Mouse (Mus musculus) heart, embryonic 11.5 days (tissue): ENCODE results near the gene Actn3. TPM values are rescaled to one million over a fixed set of nuclear protein-coding genes. Genes with fewer than 3 reads are reported as not detected.
"Not testable (repeated sequence)": the region's sequence is repeated elsewhere in the genome, so short reads cannot be mapped to it uniquely, and the experiment has no call there.

Experiments used
- ATAC-seq: fragments of 200-750 bp; cut with Nextera tagmentation; replicated peaks from 2 replicates; pipeline ENCODE4 v1.8.0; 2017; ENCODE audit warnings: moderate library complexity; ENCODE audit not compliant: insufficient number of reproducible peaks, low FRiP score, low TSS enrichment
- H3K27ac ChIP-seq: fragments of 300-500 bp; sonication (generic); 2 replicates; pipeline ENCODE4 v1.5.1; 2014; ENCODE audit warnings: mild to moderate bottlenecking, low read depth, low read length
- H3K27me3 ChIP-seq: fragments of 300-500 bp; sonication (generic); 2 replicates; pipeline ENCODE4 v1.6.1; 2014; ENCODE audit warnings: mild to moderate bottlenecking, low read length, mixed read lengths; ENCODE audit not compliant: control insufficient read depth, insufficient read depth
- H3K36me3 ChIP-seq: fragments of 300-500 bp; sonication (generic); 2 replicates; pipeline ENCODE4 v1.6.1; 2014; ENCODE audit warnings: mild to moderate bottlenecking, low read length, moderate library complexity, mixed read lengths; ENCODE audit not compliant: control insufficient read depth, insufficient read depth
- H3K4me1 ChIP-seq: fragments of 300-500 bp; sonication (generic); 2 replicates; pipeline ENCODE4 v1.6.1; 2014; ENCODE audit warnings: low read length; ENCODE audit not compliant: control insufficient read depth, insufficient read depth
- H3K4me2 ChIP-seq: fragments of 300-500 bp; sonication (generic); 2 replicates; pipeline ENCODE4 v1.6.1; 2014; ENCODE audit warnings: mild to moderate bottlenecking, moderate library complexity
- H3K4me3 ChIP-seq: fragments of 300-500 bp; sonication (generic); 2 replicates; pipeline ENCODE4 v1.5.1; 2014; ENCODE audit warnings: low read depth, low read length
- H3K9ac ChIP-seq: fragments of 300-500 bp; sonication (generic); 2 replicates; pipeline ENCODE4 v1.6.1; 2014; ENCODE audit warnings: mild to moderate bottlenecking, low read depth, low read length, moderate library complexity
- H3K9me3 ChIP-seq: fragments of 300-500 bp; sonication (generic); replicated peaks from 2 replicates; pipeline ENCODE4 v1.6.1; 2016; ENCODE audit warnings: low read length; ENCODE audit not compliant: control insufficient read depth
- WGBS: fragments of 180-500 bp; shearing (Covaris S2); extraction: QIAGEN DNeasy Blood & Tissue Kit; methylation state at CpG from one replicate; pipeline ENCODE4 v1.1.7; 2014; ENCODE audit not compliant: insufficient replicate concordance; 5-methylcytosine and 5-hydroxymethylcytosine counted together
- polyA plus RNA-seq: library from polyadenylated mRNA; unstranded; fragments of >200 nt; fragmentation: Nextera tagmentation; extraction: Ambion mirVana; gene quantifications from 2 replicates; pipeline ENCODE4 v1.2.1, GENCODE M21; 2014

The Actn3 gene
- polyA plus RNA-seq, 1 experiment from 2014 or later, result 4.5 TPM

GRCm38 (mm10) chr19:4813015-4813414, 64.7 kb downstream of the Actn3 start:
- Histone ChIP-seq H3K27me3 (no peaks in the 10 kb centered on the region), H3K4me1 (peaks cover 8% of the 10 kb centered on the region), H3K27ac (no peak overlapping the region), H3K9me3 (no peaks in the 10 kb centered on the region), H3K4me2 (no peak overlapping the region), H3K4me3 (no peak overlapping the region), H3K36me3 (no peaks in the 10 kb centered on the region), H3K9ac (no peak overlapping the region)
- ATAC-seq, result no peak
- 76% methylated on average over 6 of the region's 6 CpGs for WGBS

GRCm38 (mm10) chr19:4812334-4812949, 65.3 kb downstream of the Actn3 start:
- WGBS, result 72% methylated on average over 8 of the region's 8 CpGs
- H3K9ac ChIP-seq, result peak overlapping the region; percentile 95
- ATAC-seq, H3K4me1 ChIP-seq, H3K9me3 ChIP-seq, H3K27me3 ChIP-seq, H3K36me3 ChIP-seq: not testable (repeated sequence)
- peak overlapping the region; percentile 94 for H3K27ac ChIP-seq
- peak overlapping the region; percentile 76 for H3K4me3 ChIP-seq
- peak overlapping the region; percentile 86 for H3K4me2 ChIP-seq

- H3K4me2 ChIP-seq, result peak overlapping the region; percentile 86
- peak overlapping the region; percentile 76 for H3K4me3 ChIP-seq
- peak overlapping the region; percentile 94 for H3K27ac ChIP-seq
- H3K27me3 ChIP-seq, result no peaks in the 10 kb centered on the region
- WGBS, result 7% methylated on average over 12 of the region's 12 CpGs
- no peaks in the 10 kb centered on the region for H3K9me3 ChIP-seq
- peaks cover 8% of the 10 kb centered on the region for H3K4me1 ChIP-seq
- H3K36me3 ChIP-seq, result no peaks in the 10 kb centered on the region
- peak overlapping the region; percentile 95 for H3K9ac ChIP-seq
- peak; percentile 11; the same call in 1 of the 2 replicates for ATAC-seq
These were observed 65.8 kb downstream of the Actn3 start for GRCm38 (mm10) chr19:4811909-4812242.

Other genes starting within 250 kb of the Actn3 start
- 1.2 TPM in 2 replicates for gene Gm960, start 179.2 kb downstream of the Actn3 start, polyA plus RNA-seq
- 0.42 and 0.49 TPM in 2 replicates for gene Sptbn2, start 166.7 kb downstream of the Actn3 start, polyA plus RNA-seq
- 37.0 and 43.4 TPM in 2 replicates for gene Rbm4b, start 121.4 kb downstream of the Actn3 start, polyA plus RNA-seq
- 54.0 and 58.0 TPM in 2 replicates for gene Rbm4, start 84.0 kb downstream of the Actn3 start, polyA plus RNA-seq
- gene Gm21992, start 66.3 kb downstream of the Actn3 start, polyA plus RNA-seq, result 19.8 and 24.0 TPM in 2 replicates
- 58.0 and 67.5 TPM in 2 replicates for gene Rbm14, start 66.3 kb downstream of the Actn3 start, polyA plus RNA-seq
- gene Ccs, start 38.6 kb downstream of the Actn3 start, polyA plus RNA-seq, result 37.5 and 38.8 TPM in 2 replicates
- not detected in 2 replicates for gene Ccdc87, start 38.5 kb downstream of the Actn3 start, polyA plus RNA-seq
- gene Ctsf, start 22.8 kb downstream of the Actn3 start, polyA plus RNA-seq, result 23.3 and 30.2 TPM in 2 replicates
- gene Zdhhc24, start 759 bp upstream of the Actn3 start, polyA plus RNA-seq, result 7.1 and 8.9 TPM in 2 replicates
- gene Bbs1, start 28.7 kb upstream of the Actn3 start, polyA plus RNA-seq, result 1.9 and 2.9 TPM in 2 replicates
- 87.8 and 110 TPM in 2 replicates for gene Dpp3, start 50.4 kb upstream of the Actn3 start, polyA plus RNA-seq
- gene Peli3, start 65.2 kb upstream of the Actn3 start, polyA plus RNA-seq, result 0.86 and 1.1 TPM in 2 replicates
- gene Mrpl11, start 84.2 kb upstream of the Actn3 start, polyA plus RNA-seq, result 117 and 129 TPM in 2 replicates
- 0.11 and 0.13 TPM in 2 replicates for gene Npas4, start 112.4 kb upstream of the Actn3 start, polyA plus RNA-seq
- 8.2 and 10.3 TPM in 2 replicates for gene Slc29a2, start 146.0 kb upstream of the Actn3 start, polyA plus RNA-seq
- 37.4 and 46.9 TPM in 2 replicates for gene B4gat1, start 160.9 kb upstream of the Actn3 start, polyA plus RNA-seq
- 0.93 and 2.0 TPM in 2 replicates for gene AC124502.3, start 161.0 kb upstream of the Actn3 start, polyA plus RNA-seq
- gene Brms1, start 163.4 kb upstream of the Actn3 start, polyA plus RNA-seq, result 35.3 and 36.4 TPM in 2 replicates
- 3.0 and 4.3 TPM in 2 replicates for gene Rin1, start 172.6 kb upstream of the Actn3 start, polyA plus RNA-seq
- gene Cd248, start 190.2 kb upstream of the Actn3 start, polyA plus RNA-seq, result 24.2 and 27.3 TPM in 2 replicates
- 4.6 and 4.7 TPM in 2 replicates for gene Tmem151a, start 207.6 kb upstream of the Actn3 start, polyA plus RNA-seq
- 102 and 103 TPM in 2 replicates for gene Yif1a, start 210.6 kb upstream of the Actn3 start, polyA plus RNA-seq
- gene Cnih2, start 220.6 kb upstream of the Actn3 start, polyA plus RNA-seq, result 8.4 TPM in 2 replicates
- 211 and 225 TPM in 2 replicates for gene Rab1b, start 229.2 kb upstream of the Actn3 start, polyA plus RNA-seq
- gene Klc2, start 240.7 kb upstream of the Actn3 start, polyA plus RNA-seq, result 19.8 and 24.3 TPM in 2 replicates